In the genomic region with DNA sequence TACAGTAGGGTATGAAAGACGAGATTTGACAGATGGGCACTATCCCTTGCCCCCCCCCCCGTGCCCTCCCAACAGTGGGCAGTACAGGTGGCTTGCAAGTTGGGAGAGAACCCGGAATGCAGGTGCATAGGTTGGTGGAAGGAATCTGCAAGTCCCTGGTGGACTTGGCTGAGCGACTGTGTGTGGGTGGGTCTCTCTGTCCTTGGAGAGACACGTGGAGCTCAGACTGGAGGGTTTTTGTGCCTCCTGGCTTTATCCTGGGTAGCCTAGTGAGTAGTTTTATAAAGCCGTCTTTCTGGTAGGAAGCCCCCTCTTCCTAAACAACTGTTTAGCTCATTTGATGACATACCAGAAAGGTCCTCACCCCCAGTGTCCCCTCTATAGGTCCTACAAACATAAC, we compare ENCODE assay signal across 8 mouse cellular contexts. TPM values are rescaled to one million over a fixed set of nuclear protein-coding genes. Genes with fewer than 3 reads are reported as not detected.
DNase-seq lines count a peak whose midpoint lies in the region; ATAC-seq lines count a peak whose summit lies in the region.

No protein-coding gene starts in this region.

- DNase-seq in cerebellum, adult 8-10 months: no peak
- DNase-seq in lung, postnatal 4 days: no peak
- DNase-seq in c-Kit-positive CD71-positive TER-119-positive erythroid progenitor cells, embryonic 14.5 days (ENCODE audit: low spot score): no peak
- DNase-seq in gastrocnemius, postnatal 25 days: no peak

- H3K36me3 ChIP-seq in lung, embryonic 16.5 days (ENCODE audit: control insufficient read depth, insufficient read depth, low read length): no peaks in the 10 kb centered on the region; the same call in 1 of the 2 replicates
- peaks cover 9% of the 10 kb centered on the region; the same call in 1 of the 2 replicates for H3K36me3 ChIP-seq in hindbrain, embryonic 13.5 days
- H3K36me3 ChIP-seq in midbrain, embryonic 15.5 days (replicated peaks): no peaks in the 10 kb centered on the region

- no peak overlapping the region for H3K27ac ChIP-seq in lung, embryonic 16.5 days (ENCODE audit: low read length)
- no peak overlapping the region for H3K27ac ChIP-seq in hindbrain, embryonic 13.5 days
- no peak overlapping the region for H3K27ac ChIP-seq in midbrain, embryonic 15.5 days

- 11% methylated on average over 6 of the region's 6 CpGs for WGBS in lung, embryonic 16.5 days
- WGBS in hindbrain, embryonic 13.5 days: 15% methylated on average over 6 of the region's 6 CpGs
- WGBS in midbrain, embryonic 15.5 days: 16% methylated on average over 6 of the region's 6 CpGs

- H3K4me2 ChIP-seq in lung, embryonic 16.5 days (ENCODE audit: low read depth, low read length): peak overlapping the region; percentile 97
- H3K4me2 ChIP-seq in hindbrain, embryonic 13.5 days: peak overlapping the region; percentile 92
- H3K4me2 ChIP-seq in midbrain, embryonic 15.5 days: peak overlapping the region; percentile 90

- ATAC-seq in cerebellum, adult (ENCODE audit: insufficient number of reproducible peaks, low FRiP score, low TSS enrichment): 0 out of 2 replicates have a peak, but pooled peaks have one; percentile 4
- ATAC-seq in lung, embryonic 16.5 days (ENCODE audit: low read depth): no peak
- ATAC-seq in hindbrain, embryonic 13.5 days (ENCODE audit: low FRiP score): no peak
- ATAC-seq in midbrain, embryonic 15.5 days (replicated peaks): 0 out of 2 replicates have a peak, but pooled peaks have one; percentile 1

- H3K9ac ChIP-seq in lung, embryonic 16.5 days (ENCODE audit: low read length): peak overlapping the region; percentile 94
- H3K9ac ChIP-seq in hindbrain, embryonic 13.5 days: peak overlapping the region; percentile 88
- peak overlapping the region; percentile 47 for H3K9ac ChIP-seq in midbrain, embryonic 15.5 days

- H3K9me3 ChIP-seq in lung, embryonic 16.5 days (ENCODE audit: control insufficient read depth, low read length): no peaks in the 10 kb centered on the region
- no peaks in the 10 kb centered on the region for H3K9me3 ChIP-seq in hindbrain, embryonic 13.5 days
- no peaks in the 10 kb centered on the region for H3K9me3 ChIP-seq in midbrain, embryonic 15.5 days

- H3K4me3 ChIP-seq in lung, embryonic 16.5 days (ENCODE audit: low read length): peak overlapping the region; percentile 85
- H3K4me3 ChIP-seq in hindbrain, embryonic 13.5 days: peak overlapping the region; percentile 73
- H3K4me3 ChIP-seq in midbrain, embryonic 15.5 days: peak overlapping the region; percentile 53

- peaks cover 22% of the 10 kb centered on the region for H3K4me1 ChIP-seq in lung, embryonic 16.5 days (replicated peaks; ENCODE audit: control insufficient read depth, insufficient read depth, low read length)
- H3K4me1 ChIP-seq in hindbrain, embryonic 13.5 days (replicated peaks): peaks cover 46% of the 10 kb centered on the region
- H3K4me1 ChIP-seq in midbrain, embryonic 15.5 days: peaks cover 46% of the 10 kb centered on the region

- H3K27me3 ChIP-seq in lung, embryonic 16.5 days (ENCODE audit: control insufficient read depth, insufficient read depth, low read depth, low read length): no peaks in the 10 kb centered on the region
- H3K27me3 ChIP-seq in hindbrain, embryonic 13.5 days: 0 out of 2 replicates have a peak, but pooled peaks cover 4% of the 10 kb centered on the region
- 0 out of 2 replicates have a peak, but pooled peaks cover 2% of the 10 kb centered on the region for H3K27me3 ChIP-seq in midbrain, embryonic 15.5 days (replicated peaks)

RNA-seq across cellular contexts. Expression of gene Prkce, which starts 1.5 kb away (rescaled TPM):
- 4.7 and 4.9 TPM in 2 replicates for polyA plus RNA-seq in lung, embryonic 16.5 days (2015; fragmentation: Nextera tagmentation; extraction: Ambion mirVana)
- 18.7 and 19.8 TPM in 2 replicates for polyA plus RNA-seq in hindbrain, embryonic 13.5 days (2015; fragmentation: Nextera tagmentation; extraction: Ambion mirVana)
- polyA plus RNA-seq in midbrain, embryonic 15.5 days (2015; fragmentation: Nextera tagmentation; extraction: Ambion mirVana): 36.1 and 38.5 TPM in 2 replicates
- 1 to 10 TPM; 6.9 to 7.4 TPM for total RNA-seq in gastrocnemius, postnatal 25 days (2021)

RNA-seq across cellular contexts. Expression of gene Srbd1, which starts 24.1 kb away (rescaled TPM):
- 16.2 and 18.4 TPM in 2 replicates for polyA plus RNA-seq in lung, embryonic 16.5 days (2015; fragmentation: Nextera tagmentation; extraction: Ambion mirVana)
- polyA plus RNA-seq in hindbrain, embryonic 13.5 days (2015; fragmentation: Nextera tagmentation; extraction: Ambion mirVana): 15.8 and 16.6 TPM in 2 replicates
- 13.5 and 14.8 TPM in 2 replicates for polyA plus RNA-seq in midbrain, embryonic 15.5 days (2015; fragmentation: Nextera tagmentation; extraction: Ambion mirVana)
- 1 to 10 TPM; 4.7 to 5.3 TPM for total RNA-seq in gastrocnemius, postnatal 25 days (2021)

Comparison
In these comparisons a context has a peak if more than half of its experiments do, and no peak if none do; other contexts are left out.
1. ATAC-seq: peak in cerebellum, adult (single experiment) and midbrain, embryonic 15.5 days (single experiment); none in lung, embryonic 16.5 days (single experiment) and hindbrain, embryonic 13.5 days (single experiment).
2. Peak in every context shown above with its lines, with median percentiles within 50 percentile points of each other: H3K4me2 ChIP-seq, H3K4me3 ChIP-seq and H3K9ac ChIP-seq.